Mouse (Mus musculus): ENCODE results near the gene Cpz.

DNA sequence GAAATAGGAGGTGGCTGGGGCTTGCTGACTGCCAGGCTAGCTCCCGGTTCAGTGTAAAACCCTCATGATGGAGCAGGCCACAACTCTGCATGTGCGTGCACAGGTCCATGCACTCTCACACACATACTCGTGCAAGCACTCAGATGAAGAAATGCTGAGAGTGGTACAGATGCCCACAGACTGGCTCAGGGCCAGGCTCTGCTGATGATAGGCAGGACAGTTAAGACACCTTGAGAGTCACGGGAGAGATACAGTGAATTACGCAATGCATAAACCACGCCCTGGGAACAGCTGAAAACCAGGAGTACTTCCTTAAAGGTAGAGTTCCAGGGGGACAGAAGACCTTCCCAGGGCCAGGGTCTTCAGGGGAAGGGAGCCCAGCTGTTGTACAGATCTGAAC lies 46.0 kb upstream of the Cpz start:
- TF ChIP-seq CTCF (IDR thresholded peaks at IDR 0.05; ENCODE audit: low read depth, low read length) (no peak), EP300 (IDR thresholded peaks at IDR 0.05; ENCODE audit: insufficient read depth, low read depth, low read length) (no peak)
